Mouse (Mus musculus): ENCODE results near the gene St3gal3. TPM values are rescaled to one million over a fixed set of nuclear protein-coding genes. Genes with fewer than 3 reads are reported as not detected.

St3gal3 gene
- total RNA-seq (2021), result 10 to 100 TPM; 70.4 to 73.6 TPM
- long read RNA-seq, experiment 1, transcript St3gal3-201 (12 exons, 2,549 nt), result major isoform, 17 of 48 reads
- long read RNA-seq, experiment 1, partial matches to known transcripts, result 8 of 48 reads
- long read RNA-seq, experiment 1, other reads (novel, unspliced or antisense), result 21 of 48 reads
- long read RNA-seq, experiment 2, transcript St3gal3-201 (12 exons, 2,549 nt), result major isoform, 18 of 49 reads
- long read RNA-seq, experiment 2, partial matches to known transcripts, result 4 of 49 reads
- long read RNA-seq, experiment 2, other reads (novel, unspliced or antisense), result 24 of 49 reads

- peak; percentile 96 for DNase-seq (ENCODE audit: low spot score)
These were observed at the start of gene St3gal3 for GRCm38 (mm10) chr4:118134485-118135365. TSS of gene St3gal3 (minus strand) at chr4:118134914.

- no peak for DNase-seq (ENCODE audit: low spot score)
These were observed 45.8 kb upstream of the St3gal3 start for GRCm38 (mm10) chr4:118180301-118181080.

- peak; percentile 95 for DNase-seq (ENCODE audit: low spot score)
These were observed 45.0 kb upstream of the St3gal3 start, which contains the start of gene Kdm4a for GRCm38 (mm10) chr4:118179467-118180300. TSS of gene Kdm4a (minus strand) at chr4:118180043.

GRCm38 (mm10) chr4:118178952-118179466 lies 44.3 kb upstream of the St3gal3 start:
- no peak for DNase-seq (ENCODE audit: low spot score)

GRCm38 (mm10) chr4:118172461-118172860 lies 37.7 kb upstream of the St3gal3 start:
- DNase-seq (ENCODE audit: low spot score), result no peak

GRCm38 (mm10) chr4:118171006-118171405 lies 36.3 kb upstream of the St3gal3 start:
- DNase-seq (ENCODE audit: low spot score), result no peak

- DNase-seq (ENCODE audit: low spot score), result no peak
These were observed 27.4 kb upstream of the St3gal3 start for GRCm38 (mm10) chr4:118162123-118162522.

- DNase-seq (ENCODE audit: low spot score), result peak; percentile 22
These were observed 23.0 kb upstream of the St3gal3 start for GRCm38 (mm10) chr4:118157666-118158065.

GRCm38 (mm10) chr4:118156559-118156958 lies 21.8 kb upstream of the St3gal3 start:
- DNase-seq (ENCODE audit: low spot score), result no peak

- DNase-seq (ENCODE audit: low spot score), result no peak
These were observed 20.2 kb upstream of the St3gal3 start for GRCm38 (mm10) chr4:118154889-118155288.

- peak; percentile 84 for DNase-seq (ENCODE audit: low spot score)
These were observed 17.5 kb upstream of the St3gal3 start for GRCm38 (mm10) chr4:118152020-118152785.

- no peak for DNase-seq (ENCODE audit: low spot score)
These were observed 16.1 kb upstream of the St3gal3 start for GRCm38 (mm10) chr4:118150804-118151203.

GRCm38 (mm10) chr4:118149956-118150680 lies 15.4 kb upstream of the St3gal3 start:
- DNase-seq (ENCODE audit: low spot score), result peak; percentile 69

- no peak for DNase-seq (ENCODE audit: low spot score)
These were observed 14.4 kb upstream of the St3gal3 start for GRCm38 (mm10) chr4:118149055-118149576.

GRCm38 (mm10) chr4:118148317-118148687 lies 13.6 kb upstream of the St3gal3 start:
- no peak for DNase-seq (ENCODE audit: low spot score)

- DNase-seq (ENCODE audit: low spot score), result peak; percentile 89
These were observed 13.0 kb upstream of the St3gal3 start for GRCm38 (mm10) chr4:118147547-118148316.

- no peak for DNase-seq (ENCODE audit: low spot score)
These were observed 12.4 kb upstream of the St3gal3 start for GRCm38 (mm10) chr4:118147090-118147489.

- peak; percentile 24 for DNase-seq (ENCODE audit: low spot score)
These were observed 9.6 kb upstream of the St3gal3 start for GRCm38 (mm10) chr4:118144324-118144723.
